Mouse (Mus musculus): ENCODE results near the gene Praf2. TPM values are rescaled to one million over a fixed set of nuclear protein-coding genes. Genes with fewer than 3 reads are reported as not detected.

Praf2 gene
- 53.9 and 70.5 TPM in 2 replicates for polyA plus RNA-seq (2012; rRNA removed)

GRCm38 (mm10) chrX:7728215-7728921, at the start of gene Praf2:
TSS of gene Praf2 (plus strand) at chrX:7728439.

DNA sequence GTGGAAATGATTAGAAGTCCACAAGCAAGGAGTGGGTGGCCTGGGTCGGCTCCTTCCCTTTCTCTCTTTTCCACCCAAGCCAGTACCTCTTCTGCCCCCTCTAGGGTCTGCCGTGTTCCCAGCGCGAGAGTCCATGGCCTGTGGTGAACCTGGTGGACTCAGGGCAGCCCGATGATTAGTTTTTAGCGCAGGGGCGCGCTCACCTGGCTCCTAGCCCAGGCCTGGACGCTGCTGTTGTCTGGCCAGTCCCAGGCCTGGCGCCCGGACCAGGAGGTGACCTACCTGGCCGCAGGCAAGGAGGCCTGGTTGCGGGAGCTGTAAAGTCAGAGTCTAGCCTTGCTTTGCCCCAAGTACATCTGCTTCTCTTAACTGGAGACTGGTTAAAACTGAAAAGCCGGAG, 47.4 kb upstream of the Praf2 start, which contains the start of gene Magix:
Gene Magix, minus strand, starts transcription at position 388 of the 400 bp plus-strand sequence.

GRCm38 (mm10) chrX:7696954-7697381, 31.3 kb upstream of the Praf2 start, which contains the start of gene Gpkow:
TSS of gene Gpkow (plus strand) at chrX:7697131.

GRCm38 (mm10) chrX:7714135-7714899, 13.9 kb upstream of the Praf2 start, which contains the start of gene Wdr45:
TSS of gene Wdr45 (plus strand) at chrX:7714333.

DNA sequence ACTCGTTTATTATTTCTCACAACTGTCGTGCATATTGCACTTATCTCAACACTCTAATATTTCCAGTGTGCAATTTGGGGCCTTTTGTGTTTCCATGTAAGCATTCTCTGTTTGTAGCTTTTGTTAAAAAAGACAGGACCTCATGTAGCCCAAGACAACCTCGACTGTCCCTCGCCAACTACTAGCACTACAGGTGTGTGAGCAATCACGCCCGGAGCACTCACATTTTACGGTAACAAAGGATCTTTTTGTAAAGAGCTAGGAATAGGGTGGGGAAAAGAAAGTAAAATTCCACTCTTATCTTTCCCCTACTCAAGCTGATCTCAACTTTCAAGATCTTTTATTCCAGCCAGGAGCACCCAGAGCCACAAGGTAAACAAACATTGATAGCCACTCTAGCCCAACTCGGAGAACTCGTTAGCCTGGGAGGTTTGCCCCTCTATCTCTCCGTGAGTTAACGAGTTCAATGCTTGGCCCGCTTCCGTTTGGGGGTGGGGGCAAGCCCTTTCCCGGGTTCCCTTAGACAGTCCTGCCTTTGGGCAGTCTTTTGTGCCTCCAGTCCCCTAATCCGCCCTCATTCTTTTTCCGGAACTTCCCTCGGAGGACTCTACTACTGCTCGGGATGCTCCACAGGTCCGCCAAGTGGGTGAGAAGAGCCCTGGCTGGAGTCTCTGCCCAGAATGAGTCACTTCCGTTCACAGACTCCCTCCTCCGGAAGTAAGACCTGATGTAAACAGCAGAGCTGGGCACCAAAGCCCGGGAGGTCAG, 6.5 kb upstream of the Praf2 start, which contains the start of gene Gm45208:
Gene Gm45208, plus strand, starts transcription at position 732 of the 768 bp plus-strand sequence.

GRCm38 (mm10) chrX:7750432-7751116, 22.3 kb downstream of the Praf2 start, which contains the start of gene Ccdc120:
TSS of gene Ccdc120 (minus strand) at chrX:7750905.

DNA sequence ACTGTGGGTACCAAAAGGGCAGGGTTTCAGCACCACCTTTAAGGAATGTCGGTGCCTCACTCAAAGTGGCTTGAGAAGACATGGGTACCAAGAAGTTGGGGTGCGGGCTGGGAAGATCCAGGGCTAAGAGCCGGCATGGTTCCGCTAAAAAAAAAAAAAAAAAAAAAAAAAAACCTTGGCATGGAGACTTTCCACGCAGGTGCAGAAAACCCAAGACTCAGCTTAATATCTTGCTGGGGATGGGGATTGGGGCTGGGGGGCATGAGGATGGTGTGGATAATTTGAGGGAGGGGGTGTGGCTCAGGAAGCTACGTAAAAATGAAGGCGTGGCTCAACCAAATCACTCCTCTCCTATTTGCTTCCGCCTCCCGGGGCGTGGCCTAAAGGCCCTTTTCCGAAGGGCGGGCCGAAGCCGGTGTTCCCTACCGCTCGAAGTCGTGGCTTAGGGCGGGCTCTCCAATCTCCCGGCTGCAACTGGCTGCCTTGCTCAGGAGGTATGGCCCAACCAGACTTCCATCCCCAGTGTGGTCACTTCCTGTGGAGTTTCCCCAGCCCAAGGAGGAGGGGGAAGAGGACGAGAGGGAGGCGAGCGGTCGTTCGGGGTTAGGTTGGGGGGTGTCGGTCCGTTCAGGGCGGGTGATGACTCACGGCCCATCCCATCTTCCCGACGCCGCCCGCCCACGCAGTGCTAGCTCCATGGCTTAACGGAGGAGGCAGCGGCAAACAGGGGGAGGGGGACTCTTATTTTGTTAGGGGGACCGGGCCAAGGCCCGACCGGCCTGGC, 34.1 kb downstream of the Praf2 start, which contains the start of gene Tfe3:
Gene Tfe3, plus strand, starts transcription at position 424 of the 784 bp plus-strand sequence.

Other genes starting within 250 kb of the Praf2 start
- gene Foxp3, start 154.8 kb upstream of the Praf2 start, polyA plus RNA-seq (2012; rRNA removed), result 0.05 TPM in 2 replicates
- 4.5 and 9.5 TPM in 2 replicates for gene Ppp1r3f, start 154.2 kb upstream of the Praf2 start, polyA plus RNA-seq (2012; rRNA removed)
- 24.3 and 26.8 TPM in 2 replicates for gene Ccdc22, start 122.9 kb upstream of the Praf2 start, polyA plus RNA-seq (2012; rRNA removed)
- 0.01 and 0.02 TPM in 2 replicates for gene Cacna1f, start 121.4 kb upstream of the Praf2 start, polyA plus RNA-seq (2012; rRNA removed)
- 24.8 and 45.7 TPM in 2 replicates for gene Syp, start 90.0 kb upstream of the Praf2 start, polyA plus RNA-seq (2012; rRNA removed)
- gene Prickle3, start 71.2 kb upstream of the Praf2 start, polyA plus RNA-seq (2012; rRNA removed), result 4.0 and 7.8 TPM in 2 replicates
- 27.1 and 66.2 TPM in 2 replicates for gene Plp2, start 57.0 kb upstream of the Praf2 start, polyA plus RNA-seq (2012; rRNA removed)
- 0.16 and 0.22 TPM in 2 replicates for gene Magix, start 47.2 kb upstream of the Praf2 start, polyA plus RNA-seq (2012; rRNA removed)
- 33.8 and 34.8 TPM in 2 replicates for gene Gpkow, start 31.3 kb upstream of the Praf2 start, polyA plus RNA-seq (2012; rRNA removed)
- gene Wdr45, start 14.1 kb upstream of the Praf2 start, polyA plus RNA-seq (2012; rRNA removed), result 27.5 and 38.5 TPM in 2 replicates
- 0.24 and 0.42 TPM in 2 replicates for gene Gm45208, start 6.2 kb upstream of the Praf2 start, polyA plus RNA-seq (2012; rRNA removed)
- 20.3 and 22.5 TPM in 2 replicates for gene Ccdc120, start 22.5 kb downstream of the Praf2 start, polyA plus RNA-seq (2012; rRNA removed)
- 16.0 and 21.7 TPM in 2 replicates for gene Tfe3, start 34.1 kb downstream of the Praf2 start, polyA plus RNA-seq (2012; rRNA removed)
- gene Gripap1, start 61.3 kb downstream of the Praf2 start, polyA plus RNA-seq (2012; rRNA removed), result 72.0 and 84.3 TPM in 2 replicates
- gene Kcnd1, start 93.8 kb downstream of the Praf2 start, polyA plus RNA-seq (2012; rRNA removed), result 2.8 and 3.9 TPM in 2 replicates
- gene Otud5, start 112.9 kb downstream of the Praf2 start, polyA plus RNA-seq (2012; rRNA removed), result 43.7 and 56.6 TPM in 2 replicates
- 11.3 and 13.8 TPM in 2 replicates for gene Pim2, start 149.8 kb downstream of the Praf2 start, polyA plus RNA-seq (2012; rRNA removed)
- gene Slc35a2, start 155.6 kb downstream of the Praf2 start, polyA plus RNA-seq (2012; rRNA removed), result 15.1 and 29.0 TPM in 2 replicates
- gene Pqbp1, start 170.8 kb downstream of the Praf2 start, polyA plus RNA-seq (2012; rRNA removed), result 167 and 254 TPM in 2 replicates
- 52.5 and 81.8 TPM in 2 replicates for gene Timm17b, start 170.9 kb downstream of the Praf2 start, polyA plus RNA-seq (2012; rRNA removed)
- gene Gm10491, start 179.4 kb downstream of the Praf2 start, polyA plus RNA-seq (2012; rRNA removed), result not detected in 2 replicates
- gene Gm10490, start 181.1 kb downstream of the Praf2 start, polyA plus RNA-seq (2012; rRNA removed), result 0.29 TPM in 1 of 2 replicates, not detected in the other
- gene Pcsk1n, start 191.4 kb downstream of the Praf2 start, polyA plus RNA-seq (2012; rRNA removed), result 14.0 and 40.0 TPM in 2 replicates
- gene Eras, start 200.2 kb downstream of the Praf2 start, polyA plus RNA-seq (2012; rRNA removed), result 0.07 and 0.11 TPM in 2 replicates
- 88.1 and 106 TPM in 2 replicates for gene Hdac6, start 219.4 kb downstream of the Praf2 start, polyA plus RNA-seq (2012; rRNA removed)
- 9.1 and 11.0 TPM in 2 replicates for gene Gata1, start 249.6 kb downstream of the Praf2 start, polyA plus RNA-seq (2012; rRNA removed)

All from central nervous system, embryonic 11.5 days (tissue).